Mouse (Mus musculus) retina, adult 2 months (tissue): ENCODE results near the gene Mab21l1.

Source experiments
- DNase-seq: peaks from one replicate; pipeline ENCODE4 v3.0.0-alpha.2; 2012; ENCODE audit warnings: low read depth, low spot score

Gene Mab21l1

DNA sequence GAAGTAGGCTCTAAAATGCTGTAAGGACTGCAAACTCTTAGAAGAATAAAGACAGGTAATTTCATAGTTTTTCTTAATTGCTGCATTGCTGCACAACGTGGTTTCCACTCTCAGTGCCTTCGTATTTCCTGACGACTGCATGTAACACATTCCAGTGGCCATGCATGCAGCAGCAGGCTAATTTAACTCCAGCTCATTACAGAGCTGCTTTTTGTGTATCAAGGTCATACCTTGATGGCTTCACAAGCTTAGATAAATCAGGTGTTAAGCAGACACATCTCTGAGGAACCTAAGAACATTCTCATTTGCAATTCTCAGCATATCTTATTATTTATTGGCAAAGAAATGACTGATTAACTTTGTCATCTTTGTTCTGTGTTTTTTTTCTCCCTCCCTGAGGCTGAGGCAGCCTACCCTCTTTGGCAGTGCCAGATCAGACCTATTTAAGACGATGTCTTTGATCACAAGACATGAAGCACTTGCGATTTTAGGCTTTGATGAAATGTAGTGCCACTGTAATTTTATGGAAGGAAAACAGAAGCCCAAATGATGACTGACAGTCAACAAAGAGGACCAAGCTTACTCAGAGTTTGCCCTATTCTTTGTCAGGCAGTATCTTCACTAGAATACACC is 32.8 kb downstream of the Mab21l1 start:
- no peak for DNase-seq

DNA sequence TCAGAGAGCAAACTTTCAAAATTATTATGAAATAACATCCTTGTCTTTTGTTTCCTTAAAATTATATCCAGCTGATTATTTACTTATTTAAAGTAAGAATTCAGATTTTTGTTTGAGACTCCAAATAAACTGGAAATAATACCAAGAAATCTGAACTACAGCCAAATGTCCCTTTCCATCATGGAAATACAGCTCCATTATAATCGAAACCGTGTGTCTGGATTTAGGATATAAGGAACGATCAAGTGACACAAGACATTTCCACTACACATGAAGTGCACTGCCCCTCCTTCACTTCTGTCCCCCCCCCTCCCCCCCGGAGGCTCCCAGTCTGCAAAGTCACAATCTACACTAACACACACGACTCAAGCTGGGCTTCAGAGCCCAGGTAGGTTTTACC is 33.8 kb downstream of the Mab21l1 start:
- no peak for DNase-seq

DNA sequence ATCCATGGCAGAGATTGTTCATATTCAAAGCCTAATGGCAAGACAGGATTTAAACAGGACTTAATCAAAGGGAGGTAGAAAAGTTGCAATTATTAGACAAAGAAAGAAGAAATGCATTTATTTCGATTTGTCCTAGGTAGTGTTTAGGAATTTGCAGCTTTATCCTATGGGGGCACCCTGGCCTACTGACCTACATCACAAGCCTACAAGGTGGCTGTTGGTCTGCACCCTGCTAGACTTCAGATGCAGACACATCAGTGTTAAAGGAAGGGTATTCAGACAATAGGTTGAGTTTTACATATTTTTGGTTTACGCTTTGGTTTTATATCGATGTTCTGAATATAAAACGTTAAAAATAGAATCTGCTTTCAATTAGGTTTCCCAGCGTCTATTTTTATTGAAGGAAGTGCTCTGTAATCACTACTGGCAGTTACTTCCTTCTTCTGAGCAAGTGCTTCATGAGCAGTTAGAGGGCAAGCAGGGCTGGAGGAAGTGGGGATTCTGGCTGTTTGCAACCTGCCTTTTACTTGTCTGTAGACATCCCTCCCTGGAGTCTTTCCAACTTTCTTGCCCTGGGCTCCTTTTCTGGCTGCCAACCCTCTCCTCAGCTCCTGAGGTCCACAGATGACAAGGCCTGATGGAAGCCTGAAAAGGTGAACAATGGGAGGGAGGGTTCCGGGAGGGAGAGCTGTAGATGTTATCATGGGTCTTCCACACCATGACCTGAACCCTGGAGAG is 34.5 kb downstream of the Mab21l1 start:
- no peak for DNase-seq

DNA sequence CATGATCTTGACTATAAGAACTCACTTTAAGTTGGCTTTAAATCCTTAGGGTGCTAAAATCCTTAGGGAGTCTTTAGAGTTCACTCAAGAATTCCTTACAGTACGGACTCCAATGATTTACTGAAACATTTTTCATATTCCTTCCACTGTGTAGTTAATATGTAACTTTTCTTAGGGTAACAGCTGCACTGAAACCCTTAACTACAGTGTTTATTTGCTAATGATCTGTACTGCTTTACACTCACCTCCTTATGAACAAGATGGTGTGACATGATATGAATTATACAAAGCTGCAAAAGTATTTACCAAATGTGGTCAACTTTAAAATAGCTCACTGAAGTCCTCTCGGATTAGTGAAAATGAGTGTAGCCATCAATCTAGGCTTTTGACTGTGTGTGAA is 35.8 kb downstream of the Mab21l1 start:
- DNase-seq: no peak

DNA sequence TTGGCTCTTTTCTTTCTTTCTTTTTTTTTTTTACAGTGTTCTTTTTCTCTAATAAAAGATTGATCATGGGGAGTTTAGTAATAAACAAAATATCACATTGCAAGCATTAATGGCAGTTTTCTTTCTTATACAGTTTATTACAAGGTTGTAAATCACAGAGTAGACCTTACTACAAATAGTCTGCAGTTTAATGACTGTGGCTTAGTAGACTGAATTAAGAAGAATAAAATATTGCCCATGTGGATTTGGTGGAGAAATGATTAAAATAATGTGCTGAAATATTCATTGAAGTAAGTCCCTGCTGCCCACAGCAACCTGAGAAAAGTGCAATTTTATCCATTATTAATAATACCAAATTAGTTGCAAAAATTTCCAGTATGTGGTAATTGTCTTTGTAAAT is 37.3 kb downstream of the Mab21l1 start:
- no peak for DNase-seq

DNA sequence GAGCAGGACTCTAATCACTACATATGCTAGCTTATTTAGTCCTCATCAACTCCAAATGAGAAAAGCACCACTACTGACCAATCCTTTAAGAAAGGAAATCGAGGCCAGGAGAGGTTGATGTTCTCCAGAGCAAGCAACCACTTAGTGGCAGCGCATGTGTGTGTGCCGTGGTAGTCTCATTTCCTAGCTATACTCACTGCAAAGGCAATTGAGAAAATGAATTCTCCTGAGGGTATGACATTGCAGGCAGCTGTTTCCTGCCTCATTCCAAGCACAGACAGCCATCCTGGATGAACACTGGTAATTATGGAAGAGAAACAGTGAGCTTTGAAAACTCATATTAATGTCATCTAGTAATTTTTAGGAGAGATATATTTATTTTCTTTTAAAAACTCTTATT is 42.6 kb downstream of the Mab21l1 start:
- DNase-seq: no peak

DNA sequence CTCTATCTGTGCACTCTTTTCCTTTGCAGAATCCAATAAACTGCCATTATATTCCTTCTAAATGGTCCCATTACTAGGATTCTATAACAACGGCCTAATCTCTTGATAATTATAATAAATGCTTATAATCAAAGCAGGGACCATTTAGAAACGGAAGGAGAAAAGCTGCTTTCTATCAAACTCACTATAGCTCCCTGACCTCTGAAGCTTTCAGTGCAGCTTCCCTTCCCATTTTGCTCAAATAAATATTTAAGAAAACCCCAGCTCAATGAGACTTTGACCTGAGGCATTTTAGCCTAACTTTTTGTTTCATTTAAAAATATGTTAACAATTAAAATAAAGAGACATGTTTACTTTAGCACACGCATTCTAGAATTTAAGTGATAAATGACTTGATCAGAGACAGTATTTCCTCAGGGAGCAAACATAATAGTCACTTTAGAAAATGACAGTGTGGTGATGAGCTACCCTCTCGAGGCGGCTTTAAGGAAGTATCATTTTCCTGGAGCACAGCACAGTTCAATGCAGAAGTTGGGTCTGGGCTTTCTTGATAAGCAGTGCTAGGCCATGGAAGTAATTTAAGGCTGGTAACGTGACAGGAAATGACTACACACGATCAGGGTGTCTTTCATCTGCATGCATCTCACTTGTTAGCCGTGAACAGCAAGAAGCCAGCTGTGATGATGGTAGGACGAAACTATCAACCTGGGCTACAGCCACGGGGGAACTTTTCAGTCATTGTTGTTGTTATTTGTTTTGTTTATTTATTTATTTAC is 46.4 kb downstream of the Mab21l1 start:
- no peak for DNase-seq

DNA sequence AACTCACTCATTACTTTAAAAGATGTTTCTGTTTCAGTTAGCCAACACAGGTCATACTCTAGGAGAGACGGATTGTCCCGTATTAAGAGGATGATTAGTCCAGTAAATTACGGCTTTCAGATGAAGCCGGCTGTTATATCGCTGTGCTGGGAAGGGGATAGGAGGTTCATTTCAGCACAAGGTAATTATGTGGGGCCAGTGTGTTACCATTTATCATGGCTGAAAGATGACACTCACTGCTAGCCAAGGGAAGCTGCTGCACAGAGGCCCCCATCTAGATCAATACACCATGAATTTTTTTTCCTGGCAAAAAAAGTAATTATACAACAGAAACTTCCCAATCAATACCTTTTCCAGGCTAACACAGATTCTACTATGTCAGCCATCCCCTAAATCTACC is 47.9 kb downstream of the Mab21l1 start:
- no peak for DNase-seq
